Mouse (Mus musculus) C2C12 (cell line): ENCODE results near the gene Cdkn1b. TPM values are rescaled to one million over a fixed set of nuclear protein-coding genes. Genes with fewer than 3 reads are reported as not detected.

Experiments used
- H3K27me3 ChIP-seq: one replicate; pipeline ENCODE4 v1.6.1; 2011; ENCODE audit not compliant: control insufficient read depth, insufficient read depth, insufficient read length
- H3K36me3 ChIP-seq: one replicate; pipeline ENCODE4 v1.6.1; 2011; ENCODE audit not compliant: control insufficient read depth, insufficient read depth
- H3K4me3 ChIP-seq: one replicate; pipeline ENCODE4 v1.5.1; 2011; ENCODE audit warnings: mild to moderate bottlenecking, control low read depth; ENCODE audit not compliant: poor library complexity, insufficient read depth, severe bottlenecking
- H3K79me2 ChIP-seq: one replicate; pipeline ENCODE4 v1.6.1; 2011; ENCODE audit not compliant: control insufficient read depth, insufficient read depth
- H3K79me3 ChIP-seq: one replicate; pipeline ENCODE4 v1.6.1; 2011; ENCODE audit warnings: low read depth, control low read depth
- H3ac ChIP-seq: one replicate; pipeline ENCODE3; 2011; ENCODE audit warnings: low read depth; ENCODE audit not compliant: control insufficient read depth, insufficient read length
- CEBPB ChIP-seq: IDR thresholded peaks from one replicate; pipeline ENCODE4 v1.6.1; 2011; ENCODE audit warnings: low read depth, mild to moderate bottlenecking, control low read depth, moderate library complexity
- CTCF ChIP-seq: IDR thresholded peaks from one replicate; pipeline ENCODE4 v1.5.1; 2011; ENCODE audit not compliant: control insufficient read depth, insufficient read depth, insufficient read length
- FOSL1 ChIP-seq: IDR thresholded peaks from one replicate; pipeline ENCODE4 v1.8.0; 2011; ENCODE audit warnings: mild to moderate bottlenecking, low read length; ENCODE audit not compliant: poor library complexity, insufficient read depth, severe bottlenecking
- MAX ChIP-seq: IDR thresholded peaks from one replicate; pipeline ENCODE4 v1.6.1; 2011; ENCODE audit warnings: mild to moderate bottlenecking, control low read depth
- MYOD1 ChIP-seq: IDR thresholded peaks from one replicate; pipeline ENCODE4 v1.6.1; 2011; ENCODE audit warnings: low read depth; ENCODE audit not compliant: control insufficient read depth, insufficient read length
- MYOG ChIP-seq: IDR thresholded peaks from one replicate; pipeline ENCODE4 v1.6.1; 2011; ENCODE audit not compliant: control insufficient read depth, insufficient read length; ENCODE audit errors: extremely low read depth
- USF1 ChIP-seq: IDR thresholded peaks from one replicate; pipeline ENCODE4 v1.6.1; 2011; ENCODE audit warnings: low read depth, mild to moderate bottlenecking, control low read depth, moderate library complexity
- polyA plus RNA-seq: library from polyadenylated mRNA; unstranded; fragments of >200 nt; fragmentation: generic; extraction: Trizol; gene quantifications from one replicate; pipeline ENCODE4 v1.2.1, GENCODE M21; 2012; ENCODE audit warnings: missing spikeins

Gene Cdkn1b
- polyA plus RNA-seq, 1 experiment: 15.8 TPM

GRCm38 (mm10) chr6:134934305-134934704 lies 14.1 kb downstream of the Cdkn1b start:
- peaks cover 52% of the 10 kb centered on the region for H3K79me3 ChIP-seq
- peaks cover 11% of the 10 kb centered on the region for H3K36me3 ChIP-seq
- H3ac ChIP-seq: no peak overlapping the region

GRCm38 (mm10) chr6:134939781-134940180 lies 19.6 kb downstream of the Cdkn1b start:
- Histone ChIP-seq H3K79me3 (peaks cover 30% of the 10 kb centered on the region), H3K27me3 (no peaks in the 10 kb centered on the region), H3ac (no peak overlapping the region), H3K36me3 (peaks cover 16% of the 10 kb centered on the region), H3K79me2 (peaks cover 79% of the 10 kb centered on the region), H3K4me3 (no peak overlapping the region)
- TF ChIP-seq CEBPB (no peak), MAX (no peak), MYOG (no peak), MYOD1 (no peak), CTCF (no peak), FOSL1 (no peak), USF1 (no peak)

More at GRCm38 (mm10) chr6:134934305-134934704, 14.1 kb downstream of the Cdkn1b start:
- Histone ChIP-seq H3K4me3 (no peak overlapping the region), H3K79me2 (peaks cover 89% of the 10 kb centered on the region), H3K27me3 (no peaks in the 10 kb centered on the region)
- no peak for TF ChIP-seq FOSL1
- no peak for TF ChIP-seq MYOG
- no peak for TF ChIP-seq CEBPB
- no peak for TF ChIP-seq USF1
- no peak for TF ChIP-seq MAX

- peaks cover 12% of the 10 kb centered on the region for H3K36me3 ChIP-seq
- no peaks in the 10 kb centered on the region for H3K27me3 ChIP-seq
- H3K79me3 ChIP-seq: peaks cover 18% of the 10 kb centered on the region
- TF ChIP-seq CEBPB (no peak), MAX (no peak), MYOD1 (no peak), MYOG (no peak), FOSL1 (no peak), CTCF (no peak), USF1 (peak; percentile 60)
- no peak overlapping the region for H3ac ChIP-seq
- H3K79me2 ChIP-seq: peaks cover 80% of the 10 kb centered on the region
- no peak overlapping the region for H3K4me3 ChIP-seq
Observed at GRCm38 (mm10) chr6:134943759-134944407, 23.7 kb downstream of the Cdkn1b start.

GRCm38 (mm10) chr6:134946054-134946453 lies 25.9 kb downstream of the Cdkn1b start:
- Histone ChIP-seq H3K79me3 (peaks cover 15% of the 10 kb centered on the region), H3K36me3 (peaks cover 9% of the 10 kb centered on the region), H3K79me2 (peaks cover 68% of the 10 kb centered on the region), H3ac (no peak overlapping the region), H3K27me3 (no peaks in the 10 kb centered on the region), H3K4me3 (no peak overlapping the region)
- no peak for TF ChIP-seq MAX
- TF ChIP-seq CTCF: no peak
- TF ChIP-seq FOSL1: no peak
- TF ChIP-seq MYOG: no peak
- no peak for TF ChIP-seq MYOD1
- TF ChIP-seq USF1: no peak
- TF ChIP-seq CEBPB: no peak

- Histone ChIP-seq H3K27me3 (no peaks in the 10 kb centered on the region), H3K79me2 (peaks cover 60% of the 10 kb centered on the region), H3K79me3 (peaks cover 7% of the 10 kb centered on the region), H3K36me3 (peaks cover 8% of the 10 kb centered on the region), H3ac (no peak overlapping the region), H3K4me3 (no peak overlapping the region)
- TF ChIP-seq MYOG (no peak), FOSL1 (no peak), USF1 (no peak), MYOD1 (no peak), CTCF (no peak), CEBPB (no peak), MAX (no peak)
Observed at GRCm38 (mm10) chr6:134946858-134947257, 26.7 kb downstream of the Cdkn1b start.
